Mouse (Mus musculus): Measurements from ENCODE around the gene Tesmin.

Gene Tesmin

GRCm38 (mm10) chr19:3450714-3451113 lies 62.1 kb downstream of the Tesmin start:
- no peak for DNase-seq

- DNase-seq = peak; percentile 82
Measured at GRCm38 (mm10) chr19:3451170-3451569, 62.5 kb downstream of the Tesmin start.

GRCm38 (mm10) chr19:3451649-3452048 lies 63.0 kb downstream of the Tesmin start:
- no peak for DNase-seq
